Mouse (Mus musculus) cerebellum, adult 2 months (tissue): Measurements from ENCODE around the gene Zfp57.

ENCODE experiments used
- CTCF ChIP-seq: fragments of 200-500 bp; IDR thresholded peaks from 2 replicates; pipeline ENCODE4 v1.5.1; 2011; ENCODE audit warnings: low read depth, mild to moderate bottlenecking, control low read depth, low read length, moderate library complexity, borderline replicate concordance; ENCODE audit not compliant: insufficient read depth
- POLR2A ChIP-seq: fragments of 200-500 bp; IDR thresholded peaks from 2 replicates; pipeline ENCODE4 v1.6.1; 2011; ENCODE audit warnings: low read length, control low read depth, borderline replicate concordance; ENCODE audit not compliant: insufficient read depth

DNA sequence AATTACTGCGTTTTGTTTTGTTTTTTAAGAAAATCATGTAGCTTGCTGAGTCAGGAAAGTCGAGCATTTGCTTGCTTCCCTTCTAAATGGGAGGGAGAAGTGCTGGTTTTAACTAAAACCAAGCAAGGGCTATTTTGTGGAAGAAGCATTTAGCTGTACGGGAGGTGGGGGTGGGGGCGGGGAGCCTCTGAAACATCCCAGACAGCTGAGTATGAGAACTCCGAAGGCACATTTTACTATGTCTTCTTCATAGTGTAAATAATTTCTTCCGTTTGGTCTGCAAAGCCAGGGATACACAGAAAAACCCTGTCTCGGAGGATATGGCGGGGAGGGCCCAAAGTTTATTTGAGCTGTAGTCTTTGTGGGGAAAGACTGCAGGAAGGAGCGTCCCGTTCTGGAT, 27.2 kb downstream of the Zfp57 start:
- TF ChIP-seq POLR2A (no peak), CTCF (no peak)
